Mouse (Mus musculus): ENCODE data around the gene Prkacb.
A peak's percentile ranks its signal among the peaks of the same experiment; 100 is the strongest.

Gene Prkacb

DNA sequence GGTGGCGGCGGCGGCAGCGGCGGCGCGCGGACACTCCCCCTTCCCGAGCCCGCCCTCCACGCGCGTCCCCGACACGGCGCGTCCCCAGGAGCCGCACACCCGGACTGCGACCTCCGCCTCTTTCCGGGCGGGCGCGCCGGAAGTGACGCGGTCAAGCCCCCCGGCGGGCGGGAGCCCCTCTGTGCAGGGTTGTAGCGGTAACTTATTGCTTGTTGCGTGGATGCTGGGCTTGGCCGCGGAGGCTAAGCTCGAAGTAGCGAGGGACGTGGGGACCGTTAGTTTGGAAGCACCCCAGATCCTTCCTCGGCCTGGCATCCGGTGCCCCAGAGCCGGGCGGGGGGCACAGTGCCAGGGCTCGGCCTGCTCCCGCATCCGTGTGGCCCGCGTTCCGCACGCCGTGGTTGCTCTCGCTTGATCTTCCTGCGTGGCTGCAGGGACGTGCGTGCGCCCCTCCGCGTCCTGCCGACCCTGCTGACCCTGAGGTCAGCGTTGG, at the start of gene Prkacb:
TSS of gene Prkacb (minus strand) at position 90 of the 493 bp plus-strand sequence.
- peak; percentile 80 for DNase-seq (ENCODE audit: low read depth, low spot score)

DNA sequence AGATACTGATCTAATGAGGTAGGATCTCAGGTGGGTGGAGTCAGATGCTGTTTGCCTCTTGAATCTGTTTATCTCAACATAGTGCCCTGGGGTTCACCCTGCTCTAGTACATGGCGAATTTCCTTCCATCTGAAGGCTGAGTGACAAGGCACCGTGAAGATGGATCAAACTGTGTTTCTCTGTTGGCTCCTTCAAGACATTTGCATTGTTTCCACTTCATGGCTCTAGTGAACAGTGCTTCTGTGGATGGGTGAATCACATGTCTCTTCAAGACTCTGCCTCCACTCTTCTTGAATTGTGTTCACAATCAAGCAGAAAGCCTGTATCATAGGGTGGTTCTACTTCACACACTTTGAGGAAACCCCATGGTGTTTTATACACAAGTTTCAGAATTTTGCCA, 47.5 kb upstream of the Prkacb start:
- DNase-seq (ENCODE audit: low read depth, low spot score): no peak

DNA sequence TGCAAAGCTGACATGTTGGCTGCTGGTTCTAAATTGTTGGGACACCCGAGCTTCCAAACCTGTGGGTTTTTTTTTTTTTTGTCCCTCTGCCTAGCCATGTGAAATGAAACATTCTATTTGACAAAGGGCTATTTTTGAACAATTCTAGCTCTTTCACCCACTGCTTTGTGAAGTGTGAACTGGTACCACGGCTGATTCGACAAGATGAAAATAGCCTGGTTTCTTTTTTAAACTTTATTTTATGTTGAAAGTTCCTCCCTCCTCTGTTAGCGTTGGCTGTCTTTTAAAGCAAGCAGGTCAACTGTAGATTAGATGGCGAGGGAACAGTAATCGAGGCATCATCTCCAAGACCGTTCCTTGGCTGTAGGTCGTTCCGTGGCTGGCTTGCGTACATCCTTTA, 44.6 kb upstream of the Prkacb start:
- DNase-seq (ENCODE audit: low read depth, low spot score): no peak

DNA sequence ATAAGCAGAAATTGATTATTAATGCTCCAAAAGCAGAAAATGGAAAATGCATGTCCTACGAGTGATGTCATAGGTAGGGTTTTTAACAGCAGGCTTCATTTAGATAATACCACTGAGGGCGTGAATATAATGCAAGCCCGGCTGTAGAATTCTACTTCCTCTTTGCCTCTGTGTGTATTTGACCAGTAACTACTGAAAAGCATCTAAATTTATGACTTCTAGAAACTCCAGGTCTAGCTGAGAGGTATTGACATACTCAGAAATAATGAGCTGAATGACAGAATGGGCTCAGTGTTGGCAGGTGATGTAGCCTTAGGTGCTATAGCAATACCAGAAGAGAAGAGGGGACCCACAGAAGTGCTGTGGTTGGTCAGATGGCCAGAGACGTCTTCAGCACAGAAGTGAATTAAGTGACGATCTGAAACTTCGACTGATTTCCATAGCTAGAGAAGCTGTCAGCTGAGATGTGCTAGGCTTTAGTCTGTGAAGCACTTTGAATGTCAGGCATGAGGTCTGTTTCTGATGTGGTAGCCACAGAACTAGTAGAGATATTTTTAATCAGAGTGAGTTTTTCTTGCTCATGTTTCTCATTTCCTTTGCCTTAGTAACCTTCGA, 41.8 kb upstream of the Prkacb start:
- no peak for DNase-seq (ENCODE audit: low read depth, low spot score)

DNA sequence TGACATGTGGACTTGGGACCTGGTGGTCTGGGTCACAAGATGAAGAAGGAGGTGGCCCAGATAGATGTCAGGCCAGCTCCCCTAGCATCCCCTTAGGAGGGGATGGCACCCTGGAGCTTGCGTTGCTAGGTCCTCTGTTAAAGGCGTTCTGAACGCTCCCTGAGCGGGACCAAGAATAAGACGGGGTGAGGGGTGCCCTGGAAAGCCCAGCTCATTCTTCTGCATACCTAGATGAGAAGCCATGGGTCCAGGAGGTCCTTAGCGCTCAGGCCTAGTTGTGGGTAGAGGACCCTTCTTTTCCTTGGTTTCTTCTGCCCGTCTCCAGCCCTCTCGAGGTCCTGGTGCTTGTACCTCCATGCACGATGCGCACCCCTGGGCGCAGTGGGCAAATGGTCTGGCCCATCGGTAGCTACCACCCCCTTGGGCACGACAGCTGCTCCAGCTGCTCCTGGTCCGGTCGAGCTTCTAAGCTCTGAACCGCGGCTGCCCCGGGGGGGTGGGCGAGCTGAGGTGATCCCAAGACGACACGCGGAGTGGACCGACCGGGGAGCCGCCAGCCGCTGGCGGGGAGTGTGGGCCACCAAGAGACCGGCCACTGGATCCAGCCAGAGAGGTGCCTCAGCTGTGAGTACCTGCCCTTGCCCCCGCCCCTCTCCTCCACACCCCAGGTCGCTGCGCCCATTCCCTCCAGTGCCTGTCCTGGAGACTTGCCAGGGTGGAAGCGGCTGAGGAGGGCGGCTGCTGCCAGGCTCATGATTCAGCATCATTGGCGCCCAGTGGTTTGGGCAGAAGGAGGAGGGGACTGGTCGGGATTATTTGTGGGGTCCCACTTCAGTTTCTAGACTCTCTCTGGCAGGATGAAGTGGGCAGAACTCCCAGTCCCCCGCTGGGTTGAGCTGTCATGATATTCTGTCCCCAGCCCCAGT, 39.4 kb upstream of the Prkacb start, which contains the start of gene Ttll7:
TSS of gene Ttll7 (plus strand) at position 402 of the 926 bp plus-strand sequence.
- peak; percentile 67 for DNase-seq (ENCODE audit: low read depth, low spot score)

DNA sequence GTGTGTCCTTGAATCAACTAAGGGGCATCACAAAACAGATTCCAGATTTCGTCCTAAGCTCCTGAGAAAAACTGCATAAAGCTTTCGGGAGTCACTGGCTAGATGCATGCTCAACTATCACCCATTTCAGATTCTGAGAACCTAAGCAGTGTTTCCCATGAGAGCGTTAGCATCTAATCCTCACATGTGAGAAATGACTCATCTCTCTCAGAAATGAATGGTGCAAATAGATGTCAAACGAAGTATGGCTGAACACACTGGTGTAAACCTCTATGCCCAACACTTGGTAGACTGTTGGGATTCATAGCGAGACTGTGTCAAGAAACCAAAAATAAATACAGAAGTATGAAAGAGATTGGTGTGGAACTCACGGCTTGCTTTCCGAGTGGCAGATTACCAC, 36.6 kb upstream of the Prkacb start:
- no peak for DNase-seq (ENCODE audit: low read depth, low spot score)

DNA sequence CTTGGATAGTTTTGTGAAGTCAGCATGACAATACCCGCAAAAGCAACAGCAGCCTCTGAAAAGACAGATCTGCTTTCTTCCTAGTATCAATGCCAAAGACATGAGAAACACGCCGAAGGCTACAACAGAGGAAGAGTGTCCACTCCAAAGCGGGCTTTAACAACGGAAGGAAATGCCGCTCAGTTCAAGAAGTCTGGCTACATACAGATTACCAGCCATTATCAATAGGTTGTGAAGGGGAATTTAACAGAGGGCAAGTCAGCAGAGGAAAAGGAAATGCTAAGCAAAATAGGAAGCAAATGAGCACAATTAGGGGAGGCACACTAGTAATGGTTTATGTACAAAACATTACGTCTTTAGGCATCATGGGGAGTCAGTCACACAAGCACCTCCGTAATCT, 35.3 kb upstream of the Prkacb start:
- no peak for DNase-seq (ENCODE audit: low read depth, low spot score)

DNA sequence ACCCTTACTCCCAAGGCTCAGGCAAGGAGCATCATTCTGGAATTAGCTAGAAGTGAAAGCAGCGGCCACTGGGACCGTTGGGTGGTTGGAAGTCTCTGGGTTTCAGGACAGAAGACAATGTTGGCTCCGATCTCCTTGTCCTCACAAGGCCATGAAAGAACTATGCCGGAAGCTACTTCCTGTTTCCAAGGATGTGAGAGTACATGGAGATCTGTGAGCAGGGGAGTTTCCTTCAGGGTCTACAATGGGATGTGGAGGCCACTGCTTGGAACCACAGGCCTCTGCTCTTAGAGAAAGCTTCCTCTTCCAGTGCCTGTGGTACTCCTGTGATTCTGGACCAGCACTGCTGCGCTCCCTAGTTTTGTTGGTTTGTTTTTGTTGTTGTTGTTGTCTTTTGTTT, 33.4 kb upstream of the Prkacb start:
- DNase-seq (ENCODE audit: low read depth, low spot score): no peak

DNA sequence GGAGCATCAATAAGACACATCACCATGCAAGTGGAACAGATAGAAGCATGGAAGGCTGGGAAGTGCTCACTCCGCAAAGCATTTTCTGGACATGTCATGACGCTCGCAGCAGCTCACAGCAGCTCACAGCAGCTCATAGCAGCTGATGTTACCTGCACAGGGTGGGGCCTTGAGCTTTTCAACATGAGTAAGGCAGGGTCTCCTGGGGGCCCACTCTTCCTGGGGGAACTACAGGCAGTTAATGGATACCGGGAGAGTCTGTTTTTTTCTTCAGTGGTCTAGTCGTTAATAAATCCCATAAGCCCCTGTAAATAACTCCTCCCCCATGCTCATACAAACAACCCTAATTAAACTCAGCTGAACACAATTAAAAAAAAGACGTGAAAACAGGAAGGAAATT, 30.7 kb upstream of the Prkacb start:
- DNase-seq (ENCODE audit: low read depth, low spot score): no peak

DNA sequence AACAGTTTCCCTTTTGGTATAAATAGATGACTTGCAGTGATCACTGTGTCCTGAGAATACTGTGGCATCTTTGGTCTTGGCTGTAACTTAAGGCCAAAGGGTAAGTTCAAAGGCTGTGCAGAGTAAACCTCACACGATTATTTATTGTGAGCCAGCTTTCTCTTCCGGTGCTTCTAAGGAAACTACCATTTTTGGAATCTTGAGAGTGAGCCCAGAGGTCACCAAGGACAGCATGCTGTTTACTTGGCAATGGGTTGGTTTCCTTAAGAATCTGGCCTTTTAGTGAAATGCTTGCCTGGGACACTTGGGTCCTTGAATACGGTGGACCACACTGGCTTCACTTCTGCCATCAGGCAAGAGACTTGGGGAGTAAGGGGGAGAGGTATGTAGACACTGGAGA, 30.0 kb upstream of the Prkacb start:
- no peak for DNase-seq (ENCODE audit: low read depth, low spot score)

DNA sequence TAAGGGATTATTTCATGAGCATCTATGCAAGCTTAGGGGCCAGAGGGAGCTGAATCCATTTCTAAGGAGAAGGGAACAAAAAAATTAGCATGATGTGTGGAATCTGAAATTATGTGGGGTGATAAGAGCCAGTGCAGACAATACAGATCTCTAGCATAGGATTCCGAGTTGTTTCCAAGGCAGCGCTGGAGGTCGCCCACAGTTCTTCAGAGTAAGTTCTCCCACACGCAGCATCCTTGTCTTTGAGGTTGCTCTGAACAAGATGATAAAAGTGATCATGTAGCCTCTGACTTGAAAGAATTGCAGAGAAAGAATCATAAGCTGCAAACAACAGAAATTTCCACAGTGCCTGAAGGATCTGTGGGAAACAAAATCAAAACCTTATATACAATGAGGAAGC, 7.9 kb upstream of the Prkacb start:
- no peak for DNase-seq (ENCODE audit: low read depth, low spot score)

DNA sequence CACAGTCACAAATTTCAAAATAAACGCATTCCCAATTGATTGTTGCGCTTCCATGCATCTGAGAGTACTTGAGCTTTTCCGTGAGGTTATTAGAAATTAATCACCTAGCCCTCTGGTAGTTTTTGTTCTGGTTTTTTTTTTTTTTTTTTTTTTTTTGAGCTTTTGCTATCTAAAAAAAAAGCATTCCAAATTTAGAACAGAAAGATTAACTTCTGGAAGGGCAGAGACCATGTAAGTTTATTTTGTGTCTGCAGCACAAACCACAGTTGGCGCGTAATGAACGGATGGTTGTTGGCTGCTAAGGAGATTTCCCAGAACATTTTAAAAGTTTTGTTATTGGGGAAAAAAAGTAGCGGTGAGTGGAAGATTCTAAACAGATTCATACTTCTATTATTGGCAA, 834 bp upstream of the Prkacb start:
- no peak for DNase-seq (ENCODE audit: low read depth, low spot score)

DNA sequence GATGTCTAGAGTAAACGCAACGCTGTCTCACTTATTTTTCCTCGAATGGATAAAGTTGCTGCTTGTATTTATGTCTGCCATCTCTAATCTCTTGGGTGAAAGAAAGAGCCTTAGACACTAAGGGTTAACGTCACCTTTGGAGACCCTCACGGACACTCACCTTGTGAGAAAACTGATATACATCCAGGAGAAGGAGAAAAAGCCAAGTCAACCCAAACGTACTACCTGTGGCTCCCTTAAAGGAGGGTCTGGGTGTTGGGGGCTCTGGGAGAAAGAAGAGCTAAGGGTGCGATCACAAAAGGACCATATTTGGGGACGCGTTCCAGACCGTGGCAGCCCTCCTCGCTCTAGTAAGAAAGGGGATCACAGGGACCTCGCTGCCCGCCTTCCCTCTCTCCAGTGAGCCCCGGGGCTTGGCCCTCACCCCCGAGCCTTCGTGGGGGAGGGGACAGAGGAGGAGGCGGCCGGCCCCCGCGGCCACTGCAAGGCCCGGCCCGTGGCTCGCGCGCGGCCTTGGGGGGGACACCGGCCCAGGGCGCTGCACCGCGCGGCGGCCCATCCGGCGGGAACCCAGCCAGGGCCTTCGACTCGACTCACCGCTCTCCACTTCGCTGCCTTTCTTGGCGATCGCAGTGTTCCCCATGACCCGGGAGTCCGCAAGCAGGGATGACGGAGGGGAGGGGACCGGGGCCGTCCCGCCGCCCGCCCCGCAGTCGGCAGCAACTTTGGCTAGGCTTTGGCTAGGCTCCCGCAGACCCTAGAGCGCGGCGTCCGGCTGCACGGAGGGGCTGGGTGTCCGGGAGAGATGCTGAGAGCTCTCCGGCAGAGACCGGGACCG, 530 bp downstream of the Prkacb start:
- peak; percentile 22 for DNase-seq (ENCODE audit: low read depth, low spot score)

DNA sequence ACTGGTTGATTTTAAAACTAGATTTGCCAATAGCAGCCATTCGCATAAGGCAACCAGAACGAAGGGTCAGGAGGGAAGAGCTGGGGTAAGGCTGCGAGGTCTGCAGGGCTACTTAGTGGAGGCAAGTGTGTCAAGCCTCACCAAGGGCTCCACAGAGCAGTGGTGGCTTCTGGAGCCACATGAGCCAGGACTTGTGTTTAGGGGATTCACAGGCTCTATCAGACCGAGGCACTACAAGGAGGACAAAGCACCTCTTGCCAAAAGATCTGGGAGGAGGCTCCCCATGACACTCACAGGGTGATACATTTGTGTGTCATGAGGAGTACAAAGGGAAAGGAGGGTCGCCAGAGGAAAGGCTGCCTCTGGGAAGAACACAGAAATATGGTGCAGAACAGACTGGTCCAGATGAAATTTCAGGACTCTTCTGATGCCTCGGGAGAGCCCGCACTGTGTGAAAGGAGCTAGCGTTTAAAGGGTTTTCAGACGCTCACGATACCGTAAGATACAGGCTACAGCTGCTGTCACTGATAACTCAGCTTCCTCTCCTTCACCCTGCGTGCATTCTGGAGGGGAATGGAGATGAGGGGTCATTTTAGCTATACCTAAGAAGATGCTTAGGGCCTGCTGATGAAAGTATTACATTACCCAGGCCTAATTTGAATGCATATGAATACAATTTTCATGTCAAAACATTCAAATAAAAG, 19.1 kb downstream of the Prkacb start:
- no peak for DNase-seq (ENCODE audit: low read depth, low spot score)

DNA sequence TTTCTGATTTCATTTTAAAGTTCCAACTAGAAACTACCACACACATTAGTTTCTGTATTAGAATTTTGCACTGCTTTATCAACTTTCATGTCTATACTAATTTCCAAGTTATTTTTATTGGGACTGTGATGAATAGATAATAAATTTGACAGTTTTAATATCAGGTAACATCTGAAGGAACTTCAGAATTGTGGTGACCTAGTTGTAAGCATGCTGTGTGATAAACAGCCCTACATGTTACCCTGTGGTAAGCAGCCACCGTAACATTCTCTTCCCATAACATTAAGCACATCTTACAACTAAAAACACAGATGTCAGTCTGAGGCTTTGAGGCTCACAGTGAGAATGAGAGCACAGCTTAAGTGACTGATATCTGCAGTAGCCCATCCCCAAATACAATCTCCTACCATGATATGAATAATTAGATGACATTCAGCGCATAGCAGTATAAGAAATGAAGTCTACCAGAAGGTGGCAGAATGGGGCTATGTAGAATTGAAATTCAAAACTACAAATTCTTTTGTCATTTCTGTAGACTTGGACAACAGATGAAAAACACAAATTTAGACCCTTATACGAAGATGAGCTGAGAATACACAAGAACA, 20.5 kb downstream of the Prkacb start:
- no peak for DNase-seq (ENCODE audit: low read depth, low spot score)

DNA sequence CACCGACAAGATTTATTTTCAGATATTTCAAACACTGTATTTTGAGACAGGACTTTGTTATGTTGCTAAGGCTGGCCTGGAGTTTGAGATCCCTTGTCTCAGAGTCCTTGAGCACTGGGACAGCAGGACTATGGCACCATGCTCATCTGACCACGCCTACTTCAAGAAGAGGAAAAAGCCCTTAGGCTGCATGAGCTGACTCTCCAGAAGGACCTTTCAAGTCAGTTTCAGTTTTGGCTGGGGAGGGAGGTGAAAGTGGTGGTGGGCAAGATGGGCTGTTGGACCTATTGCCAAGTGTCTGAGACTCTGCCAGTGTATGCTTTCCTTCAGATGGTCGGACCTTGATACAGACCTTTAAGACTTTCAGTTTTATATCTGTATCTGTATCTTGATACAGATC, 28.6 kb downstream of the Prkacb start:
- DNase-seq (ENCODE audit: low read depth, low spot score): no peak

DNA sequence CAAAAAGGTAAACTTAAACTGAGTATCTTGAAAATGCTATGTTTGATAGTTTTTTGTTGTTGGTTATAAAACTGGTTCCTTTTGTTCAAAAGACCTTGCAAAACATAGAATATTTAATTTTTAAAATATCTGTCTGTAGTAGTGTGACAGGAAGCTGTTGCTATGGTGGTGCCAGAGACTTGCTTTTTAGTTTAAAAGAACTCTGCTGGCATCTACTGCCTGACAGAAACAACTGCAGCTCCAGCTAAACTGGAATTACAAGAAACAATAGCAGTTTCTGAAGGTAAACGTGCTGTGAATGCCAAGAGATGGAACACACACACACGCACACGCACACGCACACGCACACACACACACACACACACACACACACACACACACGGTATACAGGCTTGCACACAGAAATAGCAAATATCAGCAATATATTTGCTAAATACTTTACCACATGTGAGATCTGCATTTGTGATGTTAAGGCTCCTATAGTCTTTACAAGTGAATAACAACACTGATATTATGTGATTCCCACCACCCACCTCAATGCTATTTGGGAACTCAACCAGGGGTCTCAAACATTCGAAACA, 29.1 kb downstream of the Prkacb start:
- no peak for DNase-seq (ENCODE audit: low read depth, low spot score)

DNA sequence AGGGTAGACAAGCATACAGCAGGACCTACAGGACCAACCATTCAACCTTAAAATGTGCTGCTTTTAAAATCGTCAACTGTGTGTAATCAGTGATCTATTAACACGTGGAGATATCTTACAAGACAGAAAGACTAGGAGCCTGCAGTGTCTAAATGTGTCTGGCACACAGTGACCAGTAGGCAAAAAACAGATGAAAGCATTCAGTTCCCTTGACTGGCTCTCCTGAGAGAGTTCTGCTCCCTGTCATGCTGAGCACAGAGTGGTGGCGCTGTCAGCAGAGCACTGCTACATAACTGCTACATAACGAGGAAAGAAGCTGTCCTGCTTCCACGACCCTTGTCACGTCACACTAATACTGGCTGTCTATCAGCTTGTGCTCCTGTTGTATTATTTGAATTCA, 30.2 kb downstream of the Prkacb start:
- no peak for DNase-seq (ENCODE audit: low read depth, low spot score)

DNA sequence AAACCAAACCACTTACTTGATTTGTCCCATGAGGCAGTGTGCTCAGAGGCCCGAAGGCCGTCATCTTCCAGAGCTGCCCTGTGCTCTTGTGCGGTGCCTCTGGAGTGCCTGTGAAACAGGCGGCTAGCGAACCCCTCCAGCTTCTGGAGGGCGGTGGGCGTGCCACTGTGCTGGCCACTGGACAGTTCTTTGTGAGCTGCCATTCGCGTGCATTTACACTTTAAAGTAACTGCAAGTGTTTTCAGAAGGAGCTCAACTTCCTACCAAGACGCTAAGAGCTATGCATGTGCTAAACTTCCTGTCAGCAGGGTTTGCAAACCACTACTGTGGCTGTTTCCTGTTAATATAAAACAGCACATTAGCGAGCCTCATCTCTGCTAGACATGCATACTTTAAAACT, 31.7 kb downstream of the Prkacb start:
- peak; percentile 20 for DNase-seq (ENCODE audit: low read depth, low spot score)

DNA sequence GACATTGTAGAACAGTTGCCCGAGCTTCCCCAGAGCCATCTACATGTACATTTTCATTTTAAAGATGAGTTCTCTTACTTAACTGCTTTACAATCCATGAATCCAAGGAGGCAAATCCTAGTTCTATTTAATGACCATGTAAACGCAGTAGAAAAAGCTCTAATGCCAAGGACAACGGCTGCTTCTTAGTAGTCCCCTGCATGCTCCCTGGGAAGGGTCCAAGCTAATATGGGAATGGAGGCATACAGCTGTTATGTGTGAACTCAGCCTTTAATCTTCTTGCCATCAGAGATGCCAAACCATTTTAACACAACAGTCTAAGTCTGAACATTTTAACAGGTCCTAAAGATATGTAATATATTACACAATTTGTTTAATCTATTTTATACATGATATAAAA, 32.5 kb downstream of the Prkacb start:
- DNase-seq (ENCODE audit: low read depth, low spot score): no peak

DNA sequence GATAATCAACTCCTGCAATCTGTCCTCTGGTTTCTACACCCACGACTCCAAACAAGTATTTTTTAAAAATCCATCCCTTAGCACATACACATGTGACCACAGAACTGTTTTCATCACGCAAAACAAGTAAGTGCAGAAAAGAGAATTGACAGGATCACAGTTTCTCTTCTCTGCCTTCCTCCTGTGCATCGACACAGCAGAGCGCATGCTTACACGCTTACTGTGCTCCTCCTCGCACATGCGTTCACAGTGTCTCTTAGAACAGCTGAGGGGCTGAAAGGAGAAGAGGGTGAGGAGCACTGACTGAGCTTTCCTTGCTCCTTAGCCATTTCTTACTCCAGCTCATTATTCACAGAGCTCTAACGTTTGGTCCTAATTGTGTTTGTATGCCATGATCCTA, 33.9 kb downstream of the Prkacb start:
- DNase-seq (ENCODE audit: low read depth, low spot score): no peak

All from embryo, embryonic 11.5 days (tissue).